ENCODE assay signal across 14 mouse cellular contexts in the genomic region with DNA sequence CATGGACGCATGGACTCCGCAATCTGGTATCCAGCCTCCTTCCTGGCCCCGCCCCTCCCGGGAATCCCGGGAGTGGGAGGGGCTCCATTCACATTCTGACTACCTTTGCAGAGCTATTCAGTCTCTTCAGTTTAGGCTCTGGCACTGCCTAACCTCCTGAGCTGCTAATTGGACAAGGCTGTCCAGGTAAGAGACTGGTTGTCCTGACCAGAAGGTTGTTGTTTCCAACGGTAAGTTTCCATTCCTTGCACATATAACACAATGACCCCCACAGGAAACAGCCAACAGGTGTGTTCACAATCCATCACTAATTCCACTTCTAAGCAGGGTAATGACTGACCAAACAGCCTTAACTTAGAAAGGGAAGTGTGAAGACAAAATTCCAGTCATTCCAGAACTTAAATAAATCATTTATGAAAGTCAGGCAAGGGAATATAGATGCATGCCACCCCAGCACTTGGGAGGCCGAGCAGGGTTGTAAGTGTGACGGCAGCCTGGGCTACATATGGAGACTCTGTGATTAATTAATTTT.
DNase-seq lines count a peak whose midpoint lies in the region; ATAC-seq and TF ChIP-seq lines count a peak whose summit lies in the region.
"Had no signal": no experiment of that assay in that cellular context is flagged by ENCODE, and none has a peak within 500 bp of the region (broad histone marks: within the 10 kb centered on the region; RNA-seq: fewer than 3 reads in every experiment).

No protein-coding gene starts in this region.

- no peak for TF ChIP-seq EP300 in ES-Bruce4 (IDR thresholded peaks at IDR 0.05; ENCODE audit: insufficient read depth, low read depth, low read length)

- no peaks in the 10 kb centered on the region for H3K9me3 ChIP-seq in ES-Bruce4 (replicated peaks; ENCODE audit: control insufficient read depth, insufficient read depth, low read length, poor library complexity, severe bottlenecking)
- no peaks in the 10 kb centered on the region for H3K9me3 ChIP-seq in forebrain, embryonic 16.5 days (ENCODE audit: control insufficient read depth, low read length)
- H3K9me3 ChIP-seq: liver, embryonic 12.5 days had no signal

- CTCF ChIA-PET in Patski (lab: Charles Lee): interaction anchor here (1.2 to 1.7 kb wide), 2 partner anchors 8 to 10 kb away, joined by 4 to 5 read pairs; no protein-coding TSS in a partner anchor

- H3K4me1 ChIP-seq in ES-Bruce4 (ENCODE audit: control insufficient read depth, insufficient read depth, low read length): no peaks in the 10 kb centered on the region
- H3K4me1 ChIP-seq in forebrain, embryonic 16.5 days (replicated peaks; ENCODE audit: control insufficient read depth, insufficient read depth, low read length): no peaks in the 10 kb centered on the region
- H3K4me1 ChIP-seq: liver, embryonic 12.5 days had no signal

- H3K4me2 ChIP-seq in forebrain, embryonic 16.5 days (ENCODE audit: low read length): no peak overlapping the region
- H3K4me2 ChIP-seq: heart, embryonic 11.5 days; liver, embryonic 12.5 days had no signal

- no peak for TF ChIP-seq CTCF in ES-Bruce4 (IDR thresholded peaks at IDR 0.05; ENCODE audit: low read depth, low read length)
- no peak for TF ChIP-seq CTCF in Patski (IDR thresholded peaks at IDR 0.05)

- in situ Hi-C loops in Patski (cut with MboI; ENCODE audit: low pct_unique_long_range_greater_than_20kb): no loop called here

- no peaks in the 10 kb centered on the region for H3K27me3 ChIP-seq in ES-Bruce4 (ENCODE audit: control insufficient read depth, insufficient read depth, low read length, poor library complexity, severe bottlenecking)
- H3K27me3 ChIP-seq in Patski: no peaks in the 10 kb centered on the region
- no peaks in the 10 kb centered on the region for H3K27me3 ChIP-seq in forebrain, embryonic 16.5 days (replicated peaks; ENCODE audit: control insufficient read depth, insufficient read depth, low read length)
- H3K27me3 ChIP-seq: liver, embryonic 12.5 days had no signal

- no peak overlapping the region for H3K9ac ChIP-seq in ES-Bruce4 (ENCODE audit: low read depth, poor library complexity, severe bottlenecking)
- H3K9ac ChIP-seq in forebrain, embryonic 16.5 days (replicated peaks; ENCODE audit: low read depth, low read length): no peak overlapping the region
- H3K9ac ChIP-seq: liver, embryonic 12.5 days had no signal

- H3K27ac ChIP-seq in ES-Bruce4 (ENCODE audit: insufficient read depth, low read length): 0 out of 2 replicates have a peak overlapping the region, but pooled peaks have one; percentile 37
- no peak overlapping the region for H3K27ac ChIP-seq in forebrain, embryonic 16.5 days (ENCODE audit: low read length)
- H3K27ac ChIP-seq: liver, embryonic 12.5 days had no signal

- DNase-seq in Patski (ENCODE audit: low read depth, low spot score): peak; percentile 44
- peak; percentile 72 for DNase-seq in kidney, adult 9 months
- DNase-seq in kidney, postnatal 4 days: peak; percentile 38 to 66
- DNase-seq in thymus, postnatal 4 days: no peak
- DNase-seq in spleen, postnatal 36 days (ENCODE audit: low spot score in 2 of 2): no peak
- DNase-seq: adrenal gland, adult 2 months; cerebellum, adult 11-12 months; cerebellum, postnatal 36 days; gastrocnemius, postnatal 36 days; heart, postnatal 4 days had no signal

- ATAC-seq in Patski: peak; percentile 44
- ATAC-seq in forebrain, embryonic 16.5 days: no peak
- ATAC-seq: liver, embryonic 12.5 days had no signal

- no peak overlapping the region for H3K4me3 ChIP-seq in ES-Bruce4 (ENCODE audit: low read depth, low read length)
- H3K4me3 ChIP-seq in forebrain, embryonic 16.5 days (replicated peaks; ENCODE audit: low read length): no peak overlapping the region
- H3K4me3 ChIP-seq: liver, embryonic 12.5 days had no signal

- POLR2A ChIA-PET in Patski (lab: Charles Lee): no interaction called here

- no peaks in the 10 kb centered on the region for H3K36me3 ChIP-seq in ES-Bruce4 (ENCODE audit: control insufficient read depth, insufficient read depth, low read length, poor library complexity, severe bottlenecking)
- no peaks in the 10 kb centered on the region for H3K36me3 ChIP-seq in forebrain, embryonic 16.5 days (ENCODE audit: control insufficient read depth, insufficient read depth)
- H3K36me3 ChIP-seq: liver, embryonic 12.5 days had no signal

- TF ChIP-seq POLR2A in ES-Bruce4 (IDR thresholded peaks at IDR 0.05; ENCODE audit: insufficient read depth, low read length): no peak

- 65% methylated on average over 8 of the region's 8 CpGs for WGBS in forebrain, embryonic 16.5 days

Comparison
In these comparisons a context has a peak if more than half of its experiments do, and no peak if none do; other contexts are left out.
1. DNase-seq: peak in Patski (single experiment), kidney, adult 9 months (single experiment) and kidney, postnatal 4 days (2 of 2); none in thymus, postnatal 4 days (single experiment) and spleen, postnatal 36 days (0 of 2).